Mouse (Mus musculus) embryonic fibroblast, embryonic 13.5 days (primary cell): ENCODE data around the gene Gpsm3. TPM values are rescaled to one million over a fixed set of nuclear protein-coding genes. Genes with fewer than 3 reads are reported as not detected.

Experiments used
- H3K27ac ChIP-seq: 2 replicates; pipeline ENCODE4 v1.5.1; 2012; ENCODE audit warnings: low read length, control low read depth, inconsistent platforms; ENCODE audit not compliant: insufficient read depth
- H3K4me1 ChIP-seq: 2 replicates; pipeline ENCODE4 v1.6.1; 2011; ENCODE audit warnings: low read length; ENCODE audit not compliant: control insufficient read depth, insufficient read depth
- H3K4me3 ChIP-seq: 2 replicates; pipeline ENCODE4 v1.5.1; 2011; ENCODE audit warnings: mild to moderate bottlenecking, control low read depth, low read length; ENCODE audit not compliant: insufficient read depth
- CTCF ChIP-seq: IDR thresholded peaks from 2 replicates; pipeline ENCODE4 v1.5.1; 2011; ENCODE audit warnings: mild to moderate bottlenecking, control low read depth, low read length, moderate library complexity, borderline replicate concordance; ENCODE audit not compliant: insufficient read depth
- POLR2A ChIP-seq: IDR thresholded peaks from 2 replicates; pipeline ENCODE4 v1.6.1; 2011; ENCODE audit warnings: low read depth, mild to moderate bottlenecking, control low read depth, low read length, moderate library complexity
- polyA plus RNA-seq: library from polyadenylated mRNA; stranded (reverse); fragments of >200 nt; gene quantifications from 2 replicates; pipeline ENCODE4 v1.2.4, GENCODE M21; 2011; ENCODE audit warnings: low read depth; ENCODE audit not compliant: missing spikeins, insufficient read length

The Gpsm3 gene
- polyA plus RNA-seq, 1 experiment, result 1.0 TPM

DNA sequence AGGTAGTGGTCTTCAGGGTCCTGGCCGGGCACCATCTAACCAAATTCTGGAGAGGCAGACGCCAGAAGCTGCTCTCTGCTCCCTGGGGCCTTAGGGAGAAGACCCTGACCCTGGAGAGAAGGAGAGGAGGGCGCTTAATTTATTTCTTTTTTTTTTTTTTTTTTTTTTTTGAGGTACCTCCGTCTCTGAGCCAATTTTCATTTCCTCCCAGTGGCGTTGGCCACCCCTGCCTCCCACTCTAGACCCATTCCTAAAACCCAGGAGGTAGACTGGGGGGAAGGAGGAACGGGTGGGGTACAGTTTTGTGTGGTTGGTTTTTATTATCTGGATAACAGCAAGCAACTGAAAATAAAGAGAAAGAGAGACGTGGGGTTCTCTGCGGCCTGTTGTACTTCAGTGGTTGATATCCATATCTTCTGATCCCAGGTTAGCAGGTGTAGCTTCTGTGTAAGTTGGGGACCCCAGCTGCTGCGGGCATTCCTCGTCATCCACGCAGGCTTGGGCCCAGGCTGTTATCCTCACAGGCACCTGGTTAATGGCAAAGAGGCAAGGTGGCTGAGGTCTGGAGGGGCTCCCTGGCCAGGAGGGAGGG lies 23.5 kb downstream of the Gpsm3 start:
- no peak overlapping the region for H3K4me3 ChIP-seq
- TF ChIP-seq POLR2A (no peak), CTCF (no peak)
- no peaks in the 10 kb centered on the region for H3K4me1 ChIP-seq
- no peak overlapping the region for H3K27ac ChIP-seq

DNA sequence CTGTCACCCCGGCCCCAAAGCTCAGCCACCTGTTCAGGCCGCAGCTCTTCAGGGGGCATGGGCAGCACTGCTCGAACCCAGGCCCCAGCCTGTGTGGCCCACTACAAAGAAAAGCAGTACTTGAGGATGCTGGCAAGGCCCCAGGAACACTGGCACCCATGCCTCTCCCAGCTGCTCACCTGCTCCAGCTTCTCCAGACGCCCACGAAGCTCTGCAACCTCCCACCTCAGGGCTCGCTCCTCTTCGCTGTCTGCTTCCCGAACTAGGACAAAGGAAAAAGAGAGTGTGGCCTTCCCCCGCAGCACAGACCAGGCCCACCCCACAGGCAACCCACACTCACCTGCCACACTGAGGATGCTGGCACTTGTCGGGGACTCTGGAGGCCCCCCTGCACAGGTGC lies 24.2 kb downstream of the Gpsm3 start:
- no peaks in the 10 kb centered on the region for H3K4me1 ChIP-seq
- H3K27ac ChIP-seq, result no peak overlapping the region
- TF ChIP-seq POLR2A (no peak), CTCF (no peak)
- no peak overlapping the region for H3K4me3 ChIP-seq

DNA sequence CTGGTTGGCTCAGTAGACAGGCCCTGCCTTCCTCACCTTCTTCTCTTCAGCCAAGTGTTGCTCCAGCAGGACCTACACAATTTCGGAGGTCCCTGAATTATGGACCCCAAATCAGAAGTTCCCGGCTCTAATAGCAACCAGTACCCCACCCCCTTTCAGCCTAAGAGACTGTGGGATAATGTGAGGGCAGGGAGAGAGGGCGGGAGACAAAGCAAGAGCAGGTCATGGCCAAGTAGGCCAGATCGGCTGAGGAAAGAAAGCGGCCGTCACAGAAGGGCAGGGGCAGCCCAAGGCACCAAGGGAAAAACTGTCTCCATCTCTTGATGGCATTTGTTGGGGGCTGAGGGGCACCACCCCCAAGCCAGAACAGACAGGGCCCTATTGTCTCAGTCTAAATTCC lies 26.3 kb downstream of the Gpsm3 start, which contains the start of gene Egfl8:
Gene Egfl8 (minus strand): TSS at position 101 of the 400 bp plus-strand sequence.
- Histone ChIP-seq H3K4me1 (no peaks in the 10 kb centered on the region), H3K27ac (no peak within 1 kb of the TSS), H3K4me3 (no peak within 1 kb of the TSS)
- no peak for TF ChIP-seq CTCF
- no peak for TF ChIP-seq POLR2A

DNA sequence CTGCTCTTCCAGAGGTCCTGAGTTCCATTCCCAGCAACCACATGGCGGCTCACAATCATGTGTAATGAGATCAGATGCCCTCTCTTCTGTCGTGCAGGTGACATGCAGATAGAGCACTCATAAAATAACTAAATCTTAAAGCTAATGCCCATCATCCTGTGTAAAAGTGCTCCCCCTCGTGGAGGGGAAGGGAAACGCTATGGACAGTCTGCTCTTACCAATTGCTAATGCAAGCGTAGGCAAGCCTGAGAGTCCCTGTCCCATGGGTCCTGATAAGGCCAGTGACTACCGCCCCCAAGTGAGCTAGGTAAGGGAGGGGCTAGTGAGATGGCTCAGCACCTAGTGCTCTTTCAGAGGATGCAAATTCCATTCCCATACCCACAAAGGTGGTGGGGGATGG lies 29.4 kb downstream of the Gpsm3 start:
- no peak overlapping the region for H3K4me3 ChIP-seq
- TF ChIP-seq CTCF (peak; percentile 57; the same call in 1 of the 2 replicates), POLR2A (no peak)
- no peaks in the 10 kb centered on the region for H3K4me1 ChIP-seq
- H3K27ac ChIP-seq, result no peak overlapping the region

DNA sequence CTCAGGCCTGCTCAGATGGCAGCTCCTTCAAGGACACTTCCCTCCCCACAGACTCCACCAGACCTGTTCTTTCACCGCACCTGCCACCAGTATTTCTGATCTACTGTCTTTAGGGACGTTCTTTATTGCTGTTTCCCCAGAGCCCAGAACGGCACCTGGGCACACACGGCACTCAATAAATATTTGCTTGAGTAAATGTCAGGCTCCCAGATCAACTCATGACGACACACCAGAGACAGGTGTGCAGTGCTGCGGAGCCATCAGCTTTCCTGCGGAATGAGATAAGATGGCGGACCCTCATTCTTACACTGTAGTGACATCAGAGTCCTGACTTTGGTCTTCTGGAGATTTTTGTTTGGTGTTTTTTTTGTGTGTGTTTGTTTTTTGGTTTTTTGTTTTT lies 31.4 kb downstream of the Gpsm3 start:
- Histone ChIP-seq H3K4me1 (0 out of 2 replicates have a peak, but pooled peaks cover under 1% of the 10 kb centered on the region), H3K27ac (no peak overlapping the region), H3K4me3 (no peak overlapping the region)
- TF ChIP-seq CTCF (no peak), POLR2A (no peak)

DNA sequence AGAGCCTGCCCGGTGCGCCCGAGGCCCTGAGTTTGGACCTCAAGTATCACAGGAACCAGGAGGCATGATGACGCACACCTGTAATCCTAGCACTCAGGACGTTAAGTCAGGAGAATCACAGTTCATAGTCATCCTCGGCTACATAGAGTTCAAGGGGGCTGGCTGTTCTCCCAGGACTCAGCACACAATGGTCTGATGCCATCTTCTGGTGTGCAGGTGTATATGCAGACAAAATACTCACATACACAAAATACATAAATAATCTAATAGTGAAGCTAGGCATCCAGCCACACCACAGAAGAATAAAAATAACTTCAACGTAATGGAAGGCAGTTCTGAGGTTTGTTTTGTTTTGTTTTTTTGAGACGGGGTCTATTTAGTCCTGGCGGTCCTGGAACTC lies 33.6 kb downstream of the Gpsm3 start:
- no peak for TF ChIP-seq POLR2A
- TF ChIP-seq CTCF, result no peak

DNA sequence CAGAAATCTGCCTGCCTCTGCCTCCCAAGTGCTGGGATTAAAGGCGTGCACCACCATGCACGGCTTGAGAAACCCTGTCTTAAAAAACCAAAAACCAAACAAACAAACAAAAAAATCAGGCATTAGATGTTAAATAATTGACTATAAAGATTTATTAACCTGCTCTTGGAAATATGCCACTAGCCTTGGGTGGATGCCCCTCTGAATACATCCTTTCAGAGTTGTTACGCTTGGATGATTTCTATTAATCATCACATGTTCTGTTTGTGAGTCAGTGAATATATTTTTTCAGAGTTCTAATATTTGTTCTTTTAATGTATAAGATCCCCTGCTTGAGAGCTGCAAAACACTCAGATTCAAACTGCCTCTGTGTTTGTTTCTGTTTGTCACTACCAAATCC lies 35.4 kb downstream of the Gpsm3 start:
- TF ChIP-seq CTCF, result no peak
- Histone ChIP-seq H3K27ac (no peak overlapping the region), H3K4me1 (peaks cover 9% of the 10 kb centered on the region; the same call in 1 of the 2 replicates), H3K4me3 (no peak overlapping the region)

More for the DNA sequence above, 33.6 kb downstream of the Gpsm3 start:
- H3K4me3 ChIP-seq, result no peak overlapping the region
- H3K27ac ChIP-seq, result no peak overlapping the region
- peaks cover 4% of the 10 kb centered on the region; the same call in 1 of the 2 replicates for H3K4me1 ChIP-seq

DNA sequence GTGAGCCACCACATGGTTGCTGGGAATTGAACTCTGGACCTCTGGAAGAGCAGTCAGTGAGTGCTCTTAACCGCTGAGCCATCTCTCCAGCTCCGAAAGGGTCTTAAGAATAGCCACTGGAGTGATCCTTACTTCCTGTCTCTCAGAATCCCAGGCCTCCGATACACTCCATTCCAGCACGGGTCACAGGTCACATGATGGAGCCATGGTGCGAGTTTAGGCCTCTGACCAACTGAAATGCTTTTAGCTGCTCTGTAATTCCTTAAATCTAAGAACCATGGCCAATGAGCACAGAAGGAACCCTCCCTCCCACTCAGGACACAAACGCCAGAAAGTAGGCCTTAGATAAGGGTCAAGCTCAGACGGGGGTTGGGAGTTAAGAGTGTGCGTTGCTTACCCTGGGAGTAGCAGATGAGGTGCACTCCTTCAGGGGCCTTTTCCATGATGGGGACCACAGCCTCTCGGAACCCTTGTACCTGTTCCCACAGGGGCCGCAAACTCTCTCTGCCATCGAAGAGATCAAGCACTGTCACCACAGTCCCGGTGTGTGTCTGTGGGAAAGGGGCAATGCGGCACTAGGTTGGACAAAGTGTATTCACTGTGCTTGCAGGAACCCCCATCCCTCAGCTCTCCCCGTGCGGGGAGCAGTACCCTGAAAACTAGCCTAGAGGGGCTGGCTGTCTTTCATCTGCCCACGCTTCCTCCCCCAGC lies 36.6 kb downstream of the Gpsm3 start:
- peak overlapping the region; percentile 93 for H3K4me3 ChIP-seq
- H3K4me1 ChIP-seq, result peaks cover 9% of the 10 kb centered on the region; the same call in 1 of the 2 replicates
- H3K27ac ChIP-seq, result no peak overlapping the region
- TF ChIP-seq CTCF (no peak), POLR2A (no peak)

DNA sequence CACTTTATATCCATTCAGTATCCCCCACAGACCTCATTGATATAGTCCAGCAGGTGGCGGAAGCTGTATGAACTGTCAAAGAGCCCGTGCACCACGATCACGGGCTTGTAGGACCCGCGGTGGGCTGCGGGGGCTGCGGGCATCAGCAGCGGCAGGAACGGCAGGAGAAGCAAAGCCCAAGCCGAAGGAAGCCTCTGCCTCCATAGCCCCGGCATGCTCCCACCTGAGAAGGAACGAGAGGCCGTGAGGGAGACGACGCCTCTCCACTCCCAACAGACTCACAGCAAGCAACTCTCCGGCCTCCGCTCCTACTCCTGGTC lies 37.1 kb downstream of the Gpsm3 start:
- Histone ChIP-seq H3K4me1 (peaks cover 9% of the 10 kb centered on the region; the same call in 1 of the 2 replicates), H3K27ac (peak overlapping the region; percentile 15)

More for the DNA sequence above, 37.1 kb downstream of the Gpsm3 start:
- peak overlapping the region; percentile 93 for H3K4me3 ChIP-seq
- TF ChIP-seq CTCF (peak; percentile 43; the same call in 1 of the 2 replicates), POLR2A (no peak)
